Mouse (Mus musculus): Measurements from ENCODE around the gene Ampd1.

- TF ChIP-seq MAX (IDR thresholded peaks at IDR 0.05; ENCODE audit: low read length) (no peak), CTCF (conservative IDR thresholded peaks at IDR 0.05 in 1 of 2, IDR thresholded peaks at IDR 0.05 in 1 of 2; ENCODE audit: low read depth in 2 of 2, low read length in 2 of 2) (no peak), UBTF (IDR thresholded peaks at IDR 0.05; ENCODE audit: low read depth, low read length) (no peak), USF2 (conservative IDR thresholded peaks at IDR 0.05; ENCODE audit: low read depth, low read length) (no peak), POLR2A (IDR thresholded peaks at IDR 0.05; ENCODE audit: low read depth, low read length) (no peak), ZNF384 (IDR thresholded peaks at IDR 0.05; ENCODE audit: low read depth, low read length) (no peak), JUN (IDR thresholded peaks at IDR 0.05; ENCODE audit: insufficient read depth, low read depth, low read length) (no peak), ZKSCAN1 (IDR thresholded peaks at IDR 0.05; ENCODE audit: borderline replicate concordance, low read depth, low read length) (no peak), HCFC1 (IDR thresholded peaks at IDR 0.05; ENCODE audit: low read depth, low read length) (no peak), SMC3 (IDR thresholded peaks at IDR 0.05; ENCODE audit: low read depth, low read length) (no peak), POLR2AphosphoS2 (IDR thresholded peaks at IDR 0.05; ENCODE audit: low read depth, low read length) (no peak), ETS1 (conservative IDR thresholded peaks at IDR 0.05; ENCODE audit: low read depth, low read length) (no peak)
Observed at GRCm38 (mm10) chr3:103146330-103147166, 72.7 kb downstream of the Ampd1 start.

All from CH12.LX (cell line).